Mouse (Mus musculus) olfactory bulb, adult 2 months (tissue): ENCODE measurements around the gene Tsc22d3.

Experiments
- CTCF ChIP-seq: fragments of 200-500 bp; IDR thresholded peaks from 2 replicates; pipeline ENCODE4 v1.5.1; 2012; ENCODE audit warnings: low read depth, mild to moderate bottlenecking, low read length, moderate library complexity; ENCODE audit not compliant: insufficient read depth
- POLR2A ChIP-seq: fragments of 200-500 bp; IDR thresholded peaks from 2 replicates; pipeline ENCODE4 v1.6.1; 2012; ENCODE audit warnings: mild to moderate bottlenecking, low read depth, low read length, moderate library complexity; ENCODE audit not compliant: insufficient read depth

GRCm38 (mm10) chrX:140539111-140539680 is 61.3 kb downstream of the Tsc22d3 start:
- no peak for TF ChIP-seq CTCF
- no peak for TF ChIP-seq POLR2A
